Mouse (Mus musculus): Measurements from ENCODE around the gene Syn1.
A peak's percentile ranks its signal among the peaks of the same experiment; 100 is the strongest.

GRCm38 (mm10) chrX:20848256-20848984 is 72.4 kb downstream of the Syn1 start:
- TF ChIP-seq POLR2A (IDR thresholded peaks at IDR 0.05; ENCODE audit: low read depth, low read length) (peak; percentile 77), CTCF (IDR thresholded peaks at IDR 0.05; ENCODE audit: extremely low read depth, insufficient read depth, insufficient read length, insufficient replicate concordance) (no peak)
